Mouse (Mus musculus): Measurements from ENCODE around the gene Tef.

Tef gene

DNA sequence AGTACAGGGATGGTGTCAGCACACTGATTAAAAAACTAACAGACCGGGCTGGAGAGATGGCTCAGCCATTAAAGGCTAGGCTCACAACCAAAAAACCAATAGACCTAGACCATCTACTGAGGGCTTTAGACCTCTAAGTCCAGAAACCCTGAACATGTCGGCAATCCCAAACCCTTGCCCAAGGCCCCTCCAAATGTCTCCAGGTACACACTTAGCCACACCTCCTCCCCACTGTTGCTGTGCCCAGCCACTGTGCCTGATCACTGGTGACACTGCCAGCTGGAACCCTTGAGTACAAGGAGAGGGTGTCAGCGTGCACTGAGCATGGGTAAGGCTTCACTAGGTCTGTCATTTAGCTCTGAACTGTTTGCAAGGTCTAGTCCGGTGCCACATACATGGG lies 3.8 kb upstream of the Tef start:
- in situ Hi-C loops (cut with MboI, MseI): no loop called here

GRCm38 (mm10) chr15:81800391-81800790 lies 1.8 kb upstream of the Tef start:
- in situ Hi-C loops (cut with MboI, MseI): loop anchor here in 1 of 2 experiments (10.0 kb wide), 1 partner anchor 1546 kb away; the partner anchor contains the start of gene Atf4

DNA sequence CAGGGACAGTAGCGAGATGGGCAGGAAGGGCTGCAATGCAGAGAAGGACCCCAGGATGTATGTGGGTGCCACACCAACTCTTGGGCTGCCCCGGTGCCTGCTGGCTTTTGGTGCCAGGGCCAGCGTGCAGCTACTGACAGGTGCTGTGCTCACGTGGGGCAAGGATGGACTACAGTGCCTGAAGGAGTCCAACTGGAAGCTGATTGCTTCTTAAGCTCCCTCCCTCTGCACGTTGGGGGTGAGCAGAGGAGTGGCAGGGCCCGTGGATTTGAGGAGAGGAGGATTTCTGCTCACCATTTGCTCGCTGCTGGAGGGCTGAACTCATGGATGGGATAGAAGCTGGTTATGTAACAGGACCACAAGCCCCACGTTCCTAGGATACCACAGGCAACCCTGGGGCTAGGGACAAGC lies 725 bp downstream of the Tef start:
- in situ Hi-C loops (cut with MboI, MseI): loop anchor here in 1 of 2 experiments (10.0 kb wide), 1 partner anchor 1548 kb away; the partner anchor contains the start of gene Atf4

GRCm38 (mm10) chr15:81803425-81803951 lies 1.3 kb downstream of the Tef start:
- in situ Hi-C loops (cut with MboI, MseI): loop anchor here in 1 of 2 experiments (10.0 kb wide), 1 partner anchor 1549 kb away; the partner anchor contains the start of gene Atf4

DNA sequence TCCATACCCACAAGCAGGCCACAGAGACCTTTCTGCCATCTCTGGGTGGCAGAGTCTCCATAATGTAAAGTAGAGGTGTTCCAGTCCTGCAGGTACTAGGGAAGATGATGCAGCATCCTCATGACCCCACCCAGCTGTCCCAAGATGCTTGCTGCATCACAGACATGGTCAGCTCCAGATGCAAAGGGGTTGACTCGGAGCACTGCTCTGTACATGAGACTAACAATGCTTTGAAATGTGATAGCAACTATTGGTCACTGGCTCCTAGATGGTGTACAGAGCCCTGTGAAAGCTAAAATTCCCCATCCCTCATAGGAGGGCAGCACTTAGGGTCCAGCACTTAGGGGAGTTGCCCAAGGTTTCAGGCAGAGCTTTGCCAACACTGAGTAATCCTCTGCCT lies 2.0 kb downstream of the Tef start:
- in situ Hi-C loops (cut with MboI, MseI): loop anchor here in 1 of 2 experiments (10.0 kb wide), 1 partner anchor 1549 kb away; the partner anchor contains the start of gene Atf4

DNA sequence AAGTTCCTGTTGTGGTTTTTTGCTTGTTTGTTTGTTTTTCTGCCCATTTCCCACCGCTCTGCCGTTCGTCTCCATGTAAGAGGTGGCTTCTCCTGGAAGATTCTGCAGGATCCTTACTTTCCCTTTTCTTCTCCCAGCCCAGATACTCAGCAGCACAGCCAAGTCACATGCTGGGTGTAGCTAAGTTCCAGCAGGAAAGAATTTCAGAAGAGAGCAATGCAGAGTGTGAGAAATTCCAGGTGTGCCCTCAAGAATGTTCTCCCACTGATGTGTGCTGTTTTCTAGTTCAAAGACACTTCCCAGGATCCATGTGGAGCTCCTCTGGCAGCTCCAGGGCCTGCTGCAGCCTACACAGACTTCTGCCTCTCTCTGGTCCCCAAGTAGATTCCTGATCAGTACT lies 2.7 kb downstream of the Tef start:
- in situ Hi-C loops (cut with MboI, MseI): loop anchor here in 1 of 2 experiments (10.0 kb wide), 1 partner anchor 1550 kb away; the partner anchor contains the start of gene Atf4

DNA sequence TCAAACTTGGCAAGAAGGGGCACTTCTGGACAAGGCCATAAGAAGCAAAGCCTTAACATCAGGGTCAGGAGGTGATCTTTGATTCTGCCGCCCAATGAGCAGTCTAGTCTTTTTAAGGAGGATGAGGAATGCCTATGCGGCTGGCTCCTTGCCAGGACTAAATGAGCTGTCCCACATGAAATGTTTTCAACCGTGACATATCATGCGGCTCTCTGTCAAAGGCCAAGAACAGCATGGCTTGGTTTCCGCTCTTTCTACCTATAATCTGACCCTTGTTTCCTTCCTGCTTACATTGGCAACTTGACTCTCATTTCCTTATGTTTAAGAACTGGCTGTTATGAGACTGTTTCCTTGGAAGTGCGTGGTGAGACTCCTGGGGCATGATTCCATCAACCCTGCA lies 3.4 kb downstream of the Tef start:
- in situ Hi-C loops (cut with MboI, MseI): loop anchor here in 1 of 2 experiments (10.0 kb wide), 1 partner anchor 1551 kb away; the partner anchor contains the start of gene Atf4

DNA sequence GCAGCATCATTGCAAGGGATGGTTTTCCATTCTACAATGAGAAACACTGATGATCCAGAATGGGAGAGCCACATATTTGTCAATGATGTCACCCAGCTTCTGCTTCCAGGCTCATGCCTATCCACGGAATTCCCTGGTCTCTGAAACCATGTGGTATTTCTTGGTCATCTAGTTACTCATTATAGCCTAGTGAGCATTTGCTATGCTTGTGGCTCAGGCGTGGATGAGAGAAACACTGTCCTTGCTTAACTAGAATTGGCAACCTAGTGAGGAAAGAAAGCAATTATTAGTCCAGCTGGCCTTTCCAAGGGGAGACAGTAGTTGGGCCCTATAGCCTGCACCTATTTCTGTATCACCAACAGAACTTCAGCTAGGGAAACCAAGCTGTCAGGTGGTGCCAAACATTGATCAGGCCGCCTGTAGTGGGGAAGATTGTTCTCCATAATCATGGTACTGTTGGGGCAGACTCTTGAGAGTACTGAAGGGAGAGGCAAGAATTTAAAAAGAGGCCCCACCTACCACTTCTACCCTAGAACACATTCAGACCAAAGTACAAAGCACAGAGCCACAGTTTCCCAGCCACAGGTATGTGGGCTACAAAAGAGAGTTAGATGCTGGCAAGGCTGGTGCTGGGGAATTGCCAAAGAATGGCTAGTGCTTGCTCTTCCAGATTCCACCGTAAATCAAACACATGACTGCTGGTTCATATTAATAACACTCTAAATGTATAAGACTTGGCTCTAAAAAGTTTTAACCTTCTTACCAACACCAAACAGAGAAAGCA lies 4.6 kb downstream of the Tef start:
- in situ Hi-C loops (cut with MboI, MseI): loop anchor here in 1 of 2 experiments (10.0 kb wide), 1 partner anchor 1552 kb away; the partner anchor contains the start of gene Atf4

- in situ Hi-C loops (cut with MboI, MseI): loop anchor here in 1 of 2 experiments (10.0 kb wide), 1 partner anchor 1554 kb away; the partner anchor contains the start of gene Atf4
These were observed 6.6 kb downstream of the Tef start for GRCm38 (mm10) chr15:81808799-81809198.

DNA sequence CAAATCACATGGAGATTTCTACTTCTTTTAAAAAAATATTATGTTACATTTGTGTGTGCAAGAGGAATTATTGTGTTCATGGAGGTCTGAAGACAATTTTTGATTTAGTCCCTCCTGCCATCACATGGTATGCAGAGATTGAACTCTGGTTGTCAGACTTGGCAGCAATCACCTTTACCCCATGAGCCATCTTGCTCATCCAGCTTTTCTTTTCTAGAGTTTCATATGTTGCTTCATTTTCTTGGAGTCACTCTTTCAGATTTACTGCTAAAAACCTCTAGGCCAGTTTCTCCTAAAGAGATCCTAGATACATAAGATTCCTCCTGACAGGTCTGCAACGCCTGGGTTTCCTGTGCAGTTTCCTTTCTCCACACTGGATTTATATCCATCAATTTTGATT lies 7.3 kb downstream of the Tef start:
- in situ Hi-C loops (cut with MboI, MseI): loop anchor here in 1 of 2 experiments (10.0 kb wide), 1 partner anchor 1555 kb away; the partner anchor contains the start of gene Atf4

DNA sequence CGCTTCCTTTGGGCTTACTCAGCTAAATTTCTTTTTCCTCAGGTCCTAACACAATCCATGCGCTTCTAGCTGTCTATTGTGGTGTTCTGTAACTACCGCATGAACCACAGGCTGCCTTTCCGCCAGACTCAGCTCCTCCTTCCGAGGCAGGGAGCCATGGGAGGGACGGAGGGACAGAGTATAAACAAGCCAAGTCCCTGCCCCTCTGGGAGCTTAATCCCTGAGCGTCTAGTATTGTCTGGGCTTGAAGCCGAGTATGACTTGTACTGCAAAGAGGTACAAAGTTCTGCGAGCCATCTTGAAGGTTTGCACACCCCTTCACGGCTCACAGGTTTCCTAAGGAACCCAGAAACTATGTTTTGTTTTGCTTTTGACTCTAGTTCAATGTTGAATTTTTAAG lies 7.9 kb downstream of the Tef start:
- in situ Hi-C loops (cut with MboI, MseI): no loop called here

DNA sequence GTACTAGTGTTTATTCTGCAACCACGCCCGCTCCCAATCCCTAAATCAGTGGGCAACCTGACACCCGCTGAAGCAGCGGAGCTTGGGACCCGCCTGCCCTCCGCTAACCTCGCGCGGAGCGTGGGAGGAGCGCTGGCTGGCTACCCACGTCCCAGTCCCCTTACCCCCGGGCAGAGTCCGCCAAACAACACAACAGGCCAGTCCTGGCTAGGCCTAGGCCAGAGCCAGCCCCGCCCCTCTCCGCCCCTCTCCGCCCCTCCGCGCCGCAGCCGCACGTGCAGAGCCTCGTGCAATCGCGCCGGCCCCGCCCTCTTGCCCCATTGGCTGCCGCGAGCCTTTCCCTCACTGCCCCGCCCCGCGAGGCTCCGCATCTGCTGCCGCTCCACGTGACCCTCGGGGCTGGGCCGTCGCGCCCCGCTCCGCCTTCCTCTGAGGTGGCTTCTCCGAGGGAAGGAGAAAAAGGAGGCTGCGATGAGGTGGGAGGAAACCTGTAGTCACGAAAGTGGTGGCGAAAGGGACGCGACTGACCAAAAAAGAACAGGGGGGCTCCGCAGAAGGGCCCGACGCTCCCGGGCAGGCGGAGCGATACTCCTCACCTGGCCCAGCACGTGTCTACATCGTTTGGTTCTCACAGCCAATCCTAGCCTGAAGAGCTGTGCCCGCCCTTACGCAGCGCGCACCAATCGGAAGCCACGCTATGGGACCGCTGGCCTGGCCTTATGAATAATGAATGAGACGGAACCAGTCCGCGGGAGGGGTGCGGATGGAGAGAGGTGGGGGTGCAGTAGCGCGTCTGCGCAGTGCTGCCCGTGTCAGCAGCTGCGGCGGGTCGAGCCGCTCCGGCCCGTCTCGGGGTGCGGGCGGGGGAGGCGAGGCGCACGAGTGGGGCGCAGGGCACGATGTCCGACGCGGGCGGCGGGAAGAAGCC lies 8.7 kb downstream of the Tef start:
- in situ Hi-C loops (cut with MboI, MseI): no loop called here

DNA sequence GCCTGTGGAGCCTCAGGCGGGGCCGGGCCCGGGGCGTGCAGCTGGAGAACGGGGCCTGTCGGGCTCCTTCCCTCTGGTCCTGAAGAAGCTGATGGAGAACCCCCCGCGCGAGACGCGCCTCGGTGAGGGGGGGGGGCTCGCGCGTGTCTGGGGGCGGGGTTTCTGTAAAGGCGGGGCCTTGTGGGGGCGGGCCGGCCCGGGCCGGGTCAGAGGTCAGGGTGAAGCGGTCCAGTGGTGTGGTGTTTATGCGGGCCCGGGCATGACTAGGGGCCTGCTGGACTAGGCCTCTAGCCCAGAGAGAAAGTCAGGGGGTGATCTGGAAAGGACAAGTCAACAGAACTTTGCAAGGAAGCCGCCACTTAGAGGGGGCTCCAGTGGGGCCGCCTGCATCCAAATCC lies 9.4 kb downstream of the Tef start:
- in situ Hi-C loops (cut with MboI, MseI): no loop called here

DNA sequence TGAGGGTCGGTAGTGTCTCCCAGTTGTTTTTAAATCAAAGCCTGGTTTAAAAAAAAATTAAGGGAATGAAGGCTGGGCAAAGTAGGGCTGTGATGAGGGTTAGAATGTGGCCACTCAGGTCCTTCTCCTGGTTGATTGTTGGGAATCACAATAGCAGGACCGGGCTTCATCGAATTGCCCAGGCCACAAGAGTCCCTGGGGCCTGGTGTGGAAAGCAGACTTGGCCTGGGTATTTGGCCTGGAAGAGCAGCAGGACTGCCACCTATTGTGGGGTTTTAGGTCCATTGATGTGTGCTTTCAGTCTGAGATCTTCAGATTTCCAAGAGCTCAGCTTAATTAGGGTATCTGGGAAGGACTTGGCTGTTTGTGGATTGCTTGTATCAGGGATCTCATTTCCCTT lies 10.1 kb downstream of the Tef start:
- in situ Hi-C loops (cut with MboI, MseI): no loop called here

DNA sequence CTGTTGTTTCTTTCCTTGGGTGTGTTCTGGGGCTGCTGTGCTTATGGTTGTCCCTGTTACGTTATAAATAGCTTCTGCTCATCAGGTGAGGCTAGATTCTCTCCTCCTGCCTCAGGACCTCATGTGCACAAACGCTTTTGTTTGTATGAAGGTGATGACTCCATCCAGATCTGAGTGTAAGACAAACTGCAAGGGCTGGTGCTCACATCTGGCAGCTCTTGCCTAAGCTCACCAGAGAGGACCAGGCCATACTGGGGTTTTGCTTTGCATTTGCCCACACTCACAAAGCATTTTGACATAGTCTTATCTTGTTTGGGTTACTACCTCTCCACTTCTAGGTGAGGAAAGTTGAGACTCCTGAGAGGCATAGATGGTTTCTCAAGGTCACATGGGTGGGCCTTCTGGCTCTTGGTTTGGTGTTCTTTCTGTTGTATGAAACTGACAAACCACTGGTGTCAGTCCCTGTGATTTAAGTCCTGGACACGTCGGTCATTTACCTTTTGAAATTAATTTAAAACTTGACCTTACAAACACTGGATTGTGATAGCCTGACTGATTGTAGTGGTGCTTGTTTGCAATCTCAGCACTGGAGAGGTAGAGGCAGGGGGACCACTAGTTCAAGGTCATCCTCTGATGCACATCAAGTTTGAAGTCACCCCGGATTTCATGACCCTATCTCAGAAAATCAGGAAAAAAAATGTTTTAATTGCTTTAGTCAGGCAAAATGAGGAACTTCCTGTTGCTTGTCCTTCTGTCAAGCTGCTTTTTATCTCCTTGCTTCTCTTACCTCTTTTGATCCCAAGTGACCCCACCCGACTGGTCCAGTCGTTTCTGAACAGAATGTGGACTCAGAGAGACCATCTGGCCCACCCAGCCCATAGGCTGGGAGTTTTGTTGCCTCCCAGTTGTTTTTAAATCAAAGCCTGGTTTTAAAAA lies 10.7 kb downstream of the Tef start:
- in situ Hi-C loops (cut with MboI, MseI): no loop called here

DNA sequence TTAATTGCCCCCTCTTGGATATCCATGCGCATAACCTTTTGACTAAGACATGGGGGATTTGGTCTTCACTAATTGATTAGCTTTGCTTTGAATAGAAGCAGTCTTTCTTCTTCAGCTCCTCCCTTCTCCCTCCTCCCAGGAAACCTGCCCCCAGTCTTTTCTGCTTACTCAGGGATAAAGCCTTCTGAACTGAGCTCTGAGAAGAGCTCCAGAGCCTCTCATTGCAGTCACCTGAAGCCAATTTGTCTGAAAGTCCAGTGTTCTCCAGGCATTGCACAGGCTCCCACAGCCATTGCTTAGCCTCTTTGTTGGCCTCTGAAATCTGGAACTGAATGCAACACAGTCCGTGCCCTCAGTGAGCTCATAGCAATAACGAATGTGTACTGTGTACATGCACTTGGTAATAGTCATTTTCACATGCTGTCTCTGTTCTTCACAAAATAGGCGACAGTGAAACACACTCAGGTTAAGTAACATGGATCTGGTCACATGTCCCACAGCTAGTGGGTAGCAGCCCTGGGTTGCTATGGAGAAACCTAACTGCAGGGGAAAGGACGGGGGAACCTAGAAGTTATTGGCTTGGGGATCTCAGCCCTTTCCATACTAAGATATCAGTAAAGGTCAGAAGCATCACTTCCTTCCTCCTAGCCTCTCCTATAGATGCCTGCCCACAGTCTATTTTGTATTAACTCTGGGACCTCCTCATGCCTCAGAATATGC lies 11.9 kb downstream of the Tef start:
- in situ Hi-C loops (cut with MboI, MseI): no loop called here

GRCm38 (mm10) chr15:81814716-81815370 lies 12.6 kb downstream of the Tef start:
- in situ Hi-C loops (cut with MboI, MseI): no loop called here

DNA sequence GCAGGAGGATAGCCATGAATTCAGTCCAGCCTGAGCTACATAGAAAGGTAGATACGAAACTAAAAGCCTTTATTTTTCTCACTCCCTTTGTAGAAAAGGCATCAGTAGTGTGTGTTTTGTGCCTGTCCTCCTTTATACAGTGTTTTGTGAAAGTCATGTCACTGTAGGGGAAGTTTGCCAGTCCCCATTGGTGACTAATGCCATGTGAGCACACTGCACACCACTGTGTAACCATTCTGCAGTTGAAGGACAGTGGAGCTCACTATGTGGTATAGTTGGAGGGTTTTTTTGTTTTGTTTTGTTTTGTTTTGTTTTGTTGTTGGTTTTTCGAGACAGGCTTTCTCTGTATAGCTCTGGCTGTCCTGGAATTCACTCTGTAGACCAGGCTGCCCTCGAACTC lies 16.2 kb downstream of the Tef start:
- in situ Hi-C loops (cut with MboI, MseI): no loop called here

DNA sequence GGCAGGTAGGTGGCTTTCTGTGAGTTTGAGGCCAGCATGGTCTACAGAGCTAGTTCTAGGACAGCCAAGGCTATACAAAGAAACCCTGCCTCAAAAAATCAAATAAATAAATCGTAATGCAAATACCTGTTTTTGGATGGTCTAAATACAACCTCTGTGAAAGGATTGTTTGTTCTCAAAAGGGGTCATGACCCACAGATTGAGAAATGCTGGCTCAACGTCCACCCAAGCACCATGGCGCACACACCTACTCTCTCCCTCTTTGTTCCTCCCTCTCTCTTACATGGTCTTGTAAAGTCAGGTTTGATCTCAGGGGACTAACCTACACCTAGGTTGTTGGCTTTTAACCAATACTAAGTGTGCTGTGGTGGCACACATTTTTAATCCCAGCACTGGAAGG lies 20.4 kb downstream of the Tef start:
- in situ Hi-C loops (cut with MboI, MseI): no loop called here
